Mouse (Mus musculus) CD4-positive naive resting alpha-beta T cell, adult 76 days (primary cell): ENCODE results near the gene Iqck. TPM values are rescaled to one million over a fixed set of nuclear protein-coding genes. Genes with fewer than 3 reads are reported as not detected.

Source experiments
- total RNA-seq: library from RNA; stranded (reverse); gene quantifications from one replicate; pipeline ENCODE4 v1.2.4, GENCODE M21; 2023

Iqck gene
- total RNA-seq, result 0.26 TPM

DNA sequence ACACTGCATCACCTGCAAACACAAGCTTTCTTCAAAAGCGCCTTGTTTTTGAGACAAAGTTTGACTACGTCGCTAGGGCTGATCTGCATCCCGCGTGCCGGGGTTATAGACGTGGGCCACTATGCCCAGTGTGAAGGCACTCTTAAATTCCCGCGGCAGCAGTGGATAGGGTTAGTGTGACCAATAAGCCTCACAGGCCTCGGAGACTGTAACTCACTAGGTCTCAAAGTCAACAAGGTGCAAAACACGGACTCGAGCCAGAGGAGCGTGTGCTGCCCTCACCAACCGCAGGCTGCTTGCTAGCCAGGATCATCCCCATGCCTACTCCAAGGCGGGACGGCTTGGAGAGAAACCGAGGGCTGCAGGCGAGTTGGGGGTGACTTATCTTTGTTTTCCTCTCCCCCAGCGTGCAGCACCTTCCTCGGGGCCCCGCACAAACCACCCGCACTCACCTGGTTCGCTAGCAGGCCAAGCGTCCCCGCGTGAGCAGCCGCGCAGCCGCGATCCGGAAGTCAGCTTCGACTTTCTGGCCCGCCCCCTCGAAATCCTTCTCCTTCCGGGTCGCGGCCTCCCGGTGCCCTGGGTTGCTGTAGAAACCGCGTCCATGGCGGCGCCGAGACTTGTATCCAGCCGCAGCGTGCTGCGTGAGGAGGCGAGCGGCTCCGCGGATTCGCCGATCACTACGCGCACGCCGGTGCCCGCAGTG, at the start of gene Iqck:
TSS of gene Iqck (plus strand) at position 582 of the 706 bp plus-strand sequence.

GRCm38 (mm10) chr7:118855877-118856304, 339 bp downstream of the Iqck start, which contains the start of gene Knop1:
TSS of gene Knop1 (minus strand) at chr7:118856254.

DNA sequence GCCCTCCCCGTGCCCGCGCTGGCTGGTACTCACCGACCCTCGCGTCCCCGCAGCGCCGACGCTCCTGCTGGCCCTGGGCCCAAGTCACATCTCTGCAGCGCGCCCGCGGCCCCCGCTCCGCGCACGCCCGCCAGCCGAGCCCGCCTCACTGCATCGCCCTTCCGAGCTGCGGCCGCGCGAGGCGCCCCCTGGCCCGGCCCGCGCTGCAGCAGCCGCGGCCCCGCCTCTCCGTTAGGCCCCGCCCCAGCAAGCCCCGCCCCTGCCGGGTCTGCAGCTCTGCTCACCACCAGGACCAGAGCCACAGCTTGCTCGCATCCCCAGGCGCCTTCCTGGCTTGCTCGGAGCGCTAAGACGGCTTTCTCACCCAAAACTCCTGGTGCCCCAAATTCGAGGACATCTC, 139.5 kb downstream of the Iqck start, which contains the start of gene Gprc5b:
TSS of gene Gprc5b (minus strand) at position 205 of the 400 bp plus-strand sequence.

Other genes starting within 250 kb of the Iqck start
- gene Gde1, start 150.0 kb upstream of the Iqck start, total RNA-seq, result 27.6 TPM
- gene Ccp110, start 143.2 kb upstream of the Iqck start, total RNA-seq, result 7.9 TPM
- gene Vps35l, start 115.5 kb upstream of the Iqck start, total RNA-seq, result 60.6 TPM
- gene Knop1, start 502 bp downstream of the Iqck start, total RNA-seq, result 10.4 TPM
- 10.6 TPM for gene Gprc5b, start 139.5 kb downstream of the Iqck start, total RNA-seq